ENCODE assay signal across 10 mouse cellular contexts in the genomic region with DNA sequence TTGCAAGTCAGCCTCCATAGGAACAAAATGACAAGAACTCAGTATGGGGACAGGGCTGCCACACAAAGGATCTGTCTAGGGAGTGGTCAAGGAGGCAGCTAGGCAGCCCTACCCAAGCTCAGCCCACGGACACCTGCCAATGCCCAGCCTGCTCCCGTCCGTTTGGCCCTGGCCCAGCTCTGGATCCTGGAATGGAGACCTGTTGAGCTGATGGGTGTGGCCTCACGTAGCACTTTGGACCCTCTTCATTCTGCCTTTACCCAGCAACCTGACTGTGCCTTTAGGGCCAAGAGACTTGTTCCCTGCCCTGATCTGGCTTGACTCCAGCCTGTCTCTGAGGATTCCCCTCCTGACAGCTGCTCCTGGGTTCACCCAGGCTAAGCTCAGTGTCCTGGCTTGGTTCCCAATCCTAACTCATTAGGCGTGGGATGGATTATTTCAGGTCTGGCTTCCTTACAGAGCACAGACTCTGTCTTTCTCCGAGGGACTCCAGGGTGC. TPM values are rescaled to one million over a fixed set of nuclear protein-coding genes. Genes with fewer than 3 reads are reported as not detected.
DNase-seq lines count a peak whose midpoint lies in the region; ATAC-seq and TF ChIP-seq lines count a peak whose summit lies in the region.
"Had no signal": no experiment of that assay in that cellular context is flagged by ENCODE, and none has a peak within 500 bp of the region (broad histone marks: within the 10 kb centered on the region; RNA-seq: fewer than 3 reads in every experiment).

No protein-coding gene starts in this region.

- H3K27me3 ChIP-seq in heart, embryonic 11.5 days (ENCODE audit: control insufficient read depth, insufficient read depth, low read length): no peaks in the 10 kb centered on the region
- no peaks in the 10 kb centered on the region for H3K27me3 ChIP-seq in testis, adult 2 months (ENCODE audit: control insufficient read depth, insufficient read depth, low read length)
- no peaks in the 10 kb centered on the region for H3K27me3 ChIP-seq in stomach, embryonic 14.5 days (ENCODE audit: control insufficient read depth, insufficient read depth, low read length)
- H3K27me3 ChIP-seq in limb, embryonic 10.5 days (ENCODE audit: low read depth, poor library complexity, severe bottlenecking): peaks cover 8% of the 10 kb centered on the region; the same call in 1 of the 2 replicates

- H3K27ac ChIP-seq in heart, embryonic 11.5 days (ENCODE audit: low read depth, low read length): no peak overlapping the region
- H3K27ac ChIP-seq in testis, adult 2 months (ENCODE audit: control insufficient read depth, insufficient read depth, low read depth, low read length): no peak overlapping the region
- H3K27ac ChIP-seq in stomach, embryonic 14.5 days (ENCODE audit: low read length): no peak overlapping the region
- H3K27ac ChIP-seq in limb, embryonic 10.5 days: no peak overlapping the region

- no peak for ATAC-seq in heart, embryonic 11.5 days (replicated peaks; ENCODE audit: insufficient number of reproducible peaks, low FRiP score, low TSS enrichment)
- ATAC-seq in stomach, embryonic 14.5 days (ENCODE audit: insufficient number of reproducible peaks, insufficient read depth, low FRiP score, low read depth): 0 out of 2 replicates have a peak, but pooled peaks have one; percentile 18
- ATAC-seq: CD4-positive, CD25-positive, alpha-beta regulatory T cell, adult 4 months had no signal

- no peaks in the 10 kb centered on the region for H3K4me1 ChIP-seq in heart, embryonic 11.5 days (ENCODE audit: control insufficient read depth, insufficient read depth, low read length)
- no peaks in the 10 kb centered on the region for H3K4me1 ChIP-seq in testis, adult 2 months (ENCODE audit: control insufficient read depth, insufficient read depth, low read length)
- H3K4me1 ChIP-seq in stomach, embryonic 14.5 days (ENCODE audit: control insufficient read depth, insufficient read depth, low read length): 0 out of 2 replicates have a peak, but pooled peaks cover 4% of the 10 kb centered on the region
- no peaks in the 10 kb centered on the region for H3K4me1 ChIP-seq in limb, embryonic 10.5 days

- H3K36me3 ChIP-seq in heart, embryonic 11.5 days (ENCODE audit: control insufficient read depth, insufficient read depth, low read length): no peaks in the 10 kb centered on the region
- no peaks in the 10 kb centered on the region for H3K36me3 ChIP-seq in testis, adult 2 months (ENCODE audit: control insufficient read depth, insufficient read depth, low read length)
- H3K36me3 ChIP-seq in stomach, embryonic 14.5 days (ENCODE audit: control insufficient read depth, insufficient read depth, low read length): no peaks in the 10 kb centered on the region
- no peaks in the 10 kb centered on the region for H3K36me3 ChIP-seq in limb, embryonic 10.5 days

- H3K9me3 ChIP-seq in heart, embryonic 11.5 days (replicated peaks; ENCODE audit: control insufficient read depth, low read length): no peaks in the 10 kb centered on the region
- H3K9me3 ChIP-seq in stomach, embryonic 14.5 days (ENCODE audit: control insufficient read depth, low read depth, low read length): no peaks in the 10 kb centered on the region
- no peaks in the 10 kb centered on the region for H3K9me3 ChIP-seq in limb, embryonic 10.5 days (replicated peaks)

- no peak overlapping the region for H3K4me3 ChIP-seq in heart, embryonic 11.5 days (ENCODE audit: low read depth, low read length)
- peak overlapping the region; percentile 19 for H3K4me3 ChIP-seq in testis, adult 2 months (ENCODE audit: control insufficient read depth, low read depth, low read length)
- no peak overlapping the region for H3K4me3 ChIP-seq in stomach, embryonic 14.5 days (ENCODE audit: low read depth, low read length)
- H3K4me3 ChIP-seq in limb, embryonic 10.5 days: no peak overlapping the region

- TF ChIP-seq POLR2A in testis, adult 2 months (IDR thresholded peaks at IDR 0.05; ENCODE audit: control insufficient read depth, low read depth, low read length): no peak

- WGBS in heart, embryonic 11.5 days (ENCODE audit: insufficient replicate concordance): 84% methylated on average over 6 of the region's 6 CpGs
- 60% methylated on average over 6 of the region's 6 CpGs for WGBS in stomach, embryonic 14.5 days
- 92% methylated on average over 6 of the region's 6 CpGs for WGBS in limb, embryonic 10.5 days

- no peak overlapping the region for H3K9ac ChIP-seq in heart, embryonic 11.5 days (ENCODE audit: low read depth, low read length)
- no peak overlapping the region for H3K9ac ChIP-seq in stomach, embryonic 14.5 days (replicated peaks; ENCODE audit: low read depth, low read length)

- no peak overlapping the region for H3K4me2 ChIP-seq in heart, embryonic 11.5 days
- H3K4me2 ChIP-seq in stomach, embryonic 14.5 days (replicated peaks; ENCODE audit: low read depth, low read length): no peak overlapping the region

- intact Hi-C loops in left cerebral cortex, postnatal 25 days (cut with DNase I): no loop called here

- peak; percentile 92 for DNase-seq in heart, adult 11 months
- DNase-seq in testis, postnatal 14 days (ENCODE audit: low spot score): no peak
- DNase-seq in kidney, adult 9 months: peak; percentile 94
- no peak for DNase-seq in limb, embryonic 10.5 days (ENCODE audit: low spot score)
- no peak for DNase-seq in left cerebral cortex, postnatal 25 days (ENCODE audit: low spot score in 2 of 2)
- DNase-seq: adrenal gland, adult 8-10 months had no signal

- no peak for TF ChIP-seq CTCF in testis, adult 2 months (IDR thresholded peaks at IDR 0.05; ENCODE audit: control insufficient read depth, insufficient read depth, insufficient replicate concordance, low read depth, low read length)

RNA-seq across cellular contexts. Expression of a gene that starts 50.5 kb away (rescaled TPM):
- polyA plus RNA-seq in heart, embryonic 11.5 days (2014; fragmentation: Nextera tagmentation; extraction: Ambion mirVana): 18.3 and 18.6 TPM in 2 replicates
- 0.18 TPM in 1 of 2 replicates, not detected in the other for polyA plus RNA-seq in testis, adult 2 months (2012; rRNA removed)
- polyA plus RNA-seq in stomach, embryonic 14.5 days (2014; fragmentation: Nextera tagmentation; extraction: Ambion mirVana): 2.1 and 3.6 TPM in 2 replicates
- 360 and 372 TPM in 2 replicates for polyA plus RNA-seq in limb, embryonic 10.5 days (2016; fragmentation: Nextera tagmentation; extraction: Ambion mirVana)
- total RNA-seq in left cerebral cortex, postnatal 25 days (2021): 1 to 10 TPM; 3.5 to 4.2 TPM
- polyA plus RNA-seq: CD4-positive, CD25-positive, alpha-beta regulatory T cell, adult 4 months had no signal

Comparison
In these comparisons a context has a peak if more than half of its experiments do, and no peak if none do; other contexts are left out.
1. DNase-seq: peak in heart, adult 11 months (single experiment) and kidney, adult 9 months (single experiment); none in testis, postnatal 14 days (single experiment), limb, embryonic 10.5 days (single experiment) and left cerebral cortex, postnatal 25 days (0 of 2).
2. RNA of a gene that starts 50.5 kb away (polyA plus RNA-seq): 360 to 372 TPM in limb, embryonic 10.5 days; 18.3 to 18.6 TPM in heart, embryonic 11.5 days, 2.1 to 3.6 TPM in stomach, embryonic 14.5 days and 0.18 TPM in testis, adult 2 months; every median in the first group is over 10 times any median in the second.